Mouse (Mus musculus) cerebellum, postnatal 14 days (tissue): ENCODE results near the gene Tdrd9.

Experiments used
- DNase-seq, 2 experiments: peaks; one replicate each; pipeline ENCODE4 v3.0.0; 2021; ENCODE audit warnings: mixed read lengths in 2 of 2

Tdrd9 gene

GRCm38 (mm10) chr12:111963339-111963738, 8.0 kb upstream of the Tdrd9 start:
- peak; percentile 38 to 43 for DNase-seq

- DNase-seq, result peak; percentile 100
Measured at GRCm38 (mm10) chr12:111966683-111967173, 4.6 kb upstream of the Tdrd9 start, which contains the start of gene Atp5mpl. TSS of gene Atp5mpl (minus strand) at chr12:111966977.

- DNase-seq, result no peak
Measured at GRCm38 (mm10) chr12:111970085-111970484, 1.3 kb upstream of the Tdrd9 start.

- no peak for DNase-seq
Measured at GRCm38 (mm10) chr12:111972504-111972903, 1.1 kb downstream of the Tdrd9 start.

- DNase-seq, result no peak
Measured at GRCm38 (mm10) chr12:111974578-111974977, 3.2 kb downstream of the Tdrd9 start.

GRCm38 (mm10) chr12:111977138-111977537, 5.8 kb downstream of the Tdrd9 start:
- DNase-seq, result peak; percentile 44 to 70

GRCm38 (mm10) chr12:111978274-111978673, 6.9 kb downstream of the Tdrd9 start:
- DNase-seq, result no peak

- DNase-seq, result no peak
Measured at GRCm38 (mm10) chr12:111980887-111981367, 9.6 kb downstream of the Tdrd9 start, which contains the start of gene Rd3l. TSS of gene Rd3l (minus strand) at chr12:111981317.

- DNase-seq, result no peak
Measured at GRCm38 (mm10) chr12:111981831-111982230, 10.5 kb downstream of the Tdrd9 start.

GRCm38 (mm10) chr12:111983165-111983564, 11.8 kb downstream of the Tdrd9 start:
- DNase-seq, result no peak

- no peak for DNase-seq
Measured at GRCm38 (mm10) chr12:111986756-111987155, 15.4 kb downstream of the Tdrd9 start.

GRCm38 (mm10) chr12:111992626-111993025, 21.3 kb downstream of the Tdrd9 start:
- DNase-seq, result no peak

GRCm38 (mm10) chr12:111995161-111995560, 23.8 kb downstream of the Tdrd9 start:
- no peak for DNase-seq

GRCm38 (mm10) chr12:111999735-112000134, 28.4 kb downstream of the Tdrd9 start:
- no peak for DNase-seq

- DNase-seq, result peak; percentile 82 to 89
Measured at GRCm38 (mm10) chr12:112001223-112001622, 29.9 kb downstream of the Tdrd9 start.

GRCm38 (mm10) chr12:112012511-112013270, 41.3 kb downstream of the Tdrd9 start:
- no peak for DNase-seq

- no peak for DNase-seq
Measured at GRCm38 (mm10) chr12:112013271-112013801, 42.0 kb downstream of the Tdrd9 start.

GRCm38 (mm10) chr12:112016346-112016745, 45.0 kb downstream of the Tdrd9 start:
- DNase-seq, result no peak

- no peak for DNase-seq
Measured at GRCm38 (mm10) chr12:112023306-112023705, 51.9 kb downstream of the Tdrd9 start.

GRCm38 (mm10) chr12:112024581-112025310, 53.4 kb downstream of the Tdrd9 start:
- no peak for DNase-seq

GRCm38 (mm10) chr12:112025457-112025856, 54.1 kb downstream of the Tdrd9 start:
- DNase-seq, result no peak

GRCm38 (mm10) chr12:112025907-112026645, 54.7 kb downstream of the Tdrd9 start:
- no peak for DNase-seq

- no peak for DNase-seq
Measured at GRCm38 (mm10) chr12:112027408-112027807, 56.0 kb downstream of the Tdrd9 start.
